Mouse (Mus musculus): ENCODE data around the gene Wnt2b. TPM values are rescaled to one million over a fixed set of nuclear protein-coding genes. Genes with fewer than 3 reads are reported as not detected.

Wnt2b gene
- under 1 TPM in 4 of 26 experiments, not detected in 22; 0.21 to 0.72 (median 0.42) TPM for total RNA-seq (2018; cell fraction: chromatin; rRNA removed)
- total RNA-seq (2018; cell fraction: cytosol; rRNA removed): under 1 TPM in 2 of 26 experiments, not detected in 24; 0.04 to 0.05 TPM
- under 1 TPM in 3 of 26 experiments, not detected in 23; 0.28 to 0.48 (median 0.46) TPM for total RNA-seq (2018; cell fraction: nucleus; rRNA removed)
- polyA plus RNA-seq (2018): not detected in 3 replicates

DNA sequence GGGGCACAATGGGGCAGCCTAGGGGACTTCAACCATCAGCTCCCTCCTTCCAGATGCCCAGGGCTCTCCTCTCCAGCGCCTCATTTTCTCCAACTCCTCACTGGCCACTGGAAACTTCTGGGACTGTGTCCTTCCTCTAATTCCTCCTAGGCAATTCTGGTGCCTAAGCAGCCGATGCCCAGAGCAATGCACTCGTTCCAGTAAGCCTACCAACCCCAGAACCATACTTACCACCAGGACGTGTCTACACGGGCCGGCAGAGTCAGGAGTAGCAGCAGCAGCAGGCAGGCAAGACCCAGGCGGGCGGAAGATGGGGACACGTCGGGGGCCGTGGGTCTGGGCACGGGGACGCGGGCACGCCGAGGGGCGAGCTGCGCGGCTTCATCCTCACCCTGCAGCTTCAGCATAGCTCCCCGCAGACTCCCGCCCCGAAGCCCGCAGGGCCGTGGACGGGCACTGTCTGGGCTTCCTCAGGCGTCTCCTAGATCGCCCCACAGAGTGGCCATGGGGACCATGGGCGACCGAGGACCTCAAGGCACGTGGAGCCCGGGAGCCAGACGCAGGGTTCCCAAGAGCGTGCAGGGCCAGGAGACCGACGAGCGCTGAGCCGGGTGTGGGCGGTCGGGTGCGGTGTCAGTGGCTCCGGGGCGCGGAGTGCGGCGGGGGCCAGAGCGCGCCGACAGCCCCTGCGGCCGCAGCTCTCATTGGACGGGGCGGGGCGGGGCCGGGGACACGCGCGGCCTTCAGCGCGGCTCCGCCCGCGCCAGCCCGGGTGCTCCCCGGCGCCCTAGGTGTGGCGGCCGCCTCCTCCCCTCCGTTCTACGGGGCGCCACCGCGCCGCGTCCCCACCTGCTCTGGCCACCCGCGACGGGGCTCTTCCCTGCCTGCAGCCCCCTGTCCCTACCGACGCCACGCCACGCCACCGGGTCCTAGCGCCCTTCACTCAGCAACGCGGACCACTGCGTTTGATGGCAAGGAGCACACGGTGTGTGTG, at the start of gene Wnt2b:
Gene Wnt2b, minus strand, starts transcription at position 856 of the 994 bp plus-strand sequence.
- Histone ChIP-seq H3K27ac (no peak within 1 kb of the TSS), H3K36me3 (ENCODE audit: inconsistent target) (no peaks in the 10 kb centered on the region), H3K4me3 (ENCODE audit: inconsistent target) (no peak within 1 kb of the TSS), H3K79me2 (ENCODE audit: inconsistent target) (no peaks in the 10 kb centered on the region)
- 2% methylated on average over 72 of the region's 87 CpGs for WGBS (ENCODE audit: missing documents)

DNA sequence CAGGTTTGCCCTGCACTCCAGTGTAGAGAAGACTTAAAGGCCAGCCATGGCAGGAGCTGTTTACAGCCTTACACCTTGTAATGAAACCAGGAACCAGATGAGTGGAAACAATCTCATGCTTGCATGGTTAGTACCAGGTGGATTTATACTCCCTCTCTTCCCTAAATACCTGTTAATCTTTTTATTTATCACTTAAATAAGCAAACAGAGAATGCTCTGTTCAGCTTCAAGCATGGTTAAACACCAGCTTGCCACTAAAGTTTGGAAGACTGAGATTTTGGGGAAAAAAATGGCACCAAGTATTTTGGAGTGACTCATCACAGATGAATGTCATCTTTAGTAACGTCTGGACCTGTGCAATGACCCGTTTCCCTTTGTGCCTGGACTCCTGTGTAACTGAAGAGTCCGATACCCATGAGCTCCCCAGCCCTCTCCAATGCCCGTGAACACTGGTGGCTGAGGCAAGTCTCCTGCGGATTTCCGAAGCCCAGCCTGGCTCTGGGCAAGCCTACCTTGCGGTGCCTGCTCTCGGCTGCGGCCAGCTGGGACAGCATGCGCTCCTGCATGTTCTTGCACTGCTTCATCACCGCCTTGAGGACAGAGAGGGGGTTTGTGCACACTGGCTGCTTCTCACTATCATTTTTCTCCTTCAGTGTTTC, 49.1 kb upstream of the Wnt2b start:
- 90% methylated on average over 11 of the region's 11 CpGs for WGBS (ENCODE audit: missing documents)
- Histone ChIP-seq H3K36me3 (ENCODE audit: inconsistent target) (peaks cover 75% of the 10 kb centered on the region), H3K4me3 (ENCODE audit: inconsistent target) (no peak overlapping the region), H3K27ac (no peak overlapping the region), H3K79me2 (ENCODE audit: inconsistent target) (peaks cover 99% of the 10 kb centered on the region)

DNA sequence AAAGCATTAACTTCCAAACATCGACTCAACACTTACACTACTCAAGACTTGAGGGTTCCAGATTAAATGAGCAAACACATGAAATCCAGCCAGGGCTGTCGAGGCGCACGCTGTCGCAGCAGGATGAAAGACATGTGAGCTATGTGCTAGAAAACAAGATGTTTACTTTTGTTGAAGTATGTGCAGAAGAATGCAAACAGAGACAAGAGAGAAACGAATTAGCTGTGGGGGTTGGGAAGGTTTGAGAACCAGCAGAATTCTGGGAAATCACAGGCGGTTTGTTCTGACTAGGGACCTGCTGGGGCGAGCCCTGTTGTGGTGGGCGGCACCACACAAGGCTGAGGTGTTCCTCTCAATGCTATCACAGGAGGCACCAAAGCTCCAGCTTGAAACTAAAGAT, 46.3 kb upstream of the Wnt2b start:
- Histone ChIP-seq H3K4me3 (ENCODE audit: inconsistent target) (no peak overlapping the region), H3K36me3 (ENCODE audit: inconsistent target) (peaks cover 88% of the 10 kb centered on the region), H3K27ac (no peak overlapping the region), H3K79me2 (ENCODE audit: inconsistent target) (peaks cover 99% of the 10 kb centered on the region)
- 92% methylated on average over 9 of the region's 9 CpGs for WGBS (ENCODE audit: missing documents)

DNA sequence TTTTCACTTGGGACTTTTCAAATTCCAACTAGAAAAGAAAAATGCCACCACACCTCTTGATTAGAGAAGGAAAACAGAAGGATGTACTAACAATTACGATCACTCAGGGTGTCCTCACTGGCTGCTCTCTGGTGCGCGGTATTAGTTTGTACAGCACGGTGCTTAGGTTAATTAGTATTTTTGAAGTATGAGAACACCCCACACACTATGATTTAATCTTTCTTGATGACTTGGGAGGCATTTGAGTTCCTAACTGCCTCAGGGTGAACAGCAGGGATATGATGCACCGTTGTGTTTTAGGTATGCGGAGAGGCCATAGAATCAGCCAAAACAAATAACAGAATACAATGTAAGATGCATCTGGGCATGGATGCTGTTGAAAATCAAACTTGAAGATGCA, 44.4 kb upstream of the Wnt2b start:
- H3K79me2 ChIP-seq (ENCODE audit: inconsistent target): peaks cover 89% of the 10 kb centered on the region
- no peak overlapping the region for H3K27ac ChIP-seq
- H3K36me3 ChIP-seq (ENCODE audit: inconsistent target): peaks cover 69% of the 10 kb centered on the region
- 89% methylated on average over 6 of the region's 6 CpGs for WGBS (ENCODE audit: missing documents)
- no peak overlapping the region for H3K4me3 ChIP-seq (ENCODE audit: inconsistent target)

DNA sequence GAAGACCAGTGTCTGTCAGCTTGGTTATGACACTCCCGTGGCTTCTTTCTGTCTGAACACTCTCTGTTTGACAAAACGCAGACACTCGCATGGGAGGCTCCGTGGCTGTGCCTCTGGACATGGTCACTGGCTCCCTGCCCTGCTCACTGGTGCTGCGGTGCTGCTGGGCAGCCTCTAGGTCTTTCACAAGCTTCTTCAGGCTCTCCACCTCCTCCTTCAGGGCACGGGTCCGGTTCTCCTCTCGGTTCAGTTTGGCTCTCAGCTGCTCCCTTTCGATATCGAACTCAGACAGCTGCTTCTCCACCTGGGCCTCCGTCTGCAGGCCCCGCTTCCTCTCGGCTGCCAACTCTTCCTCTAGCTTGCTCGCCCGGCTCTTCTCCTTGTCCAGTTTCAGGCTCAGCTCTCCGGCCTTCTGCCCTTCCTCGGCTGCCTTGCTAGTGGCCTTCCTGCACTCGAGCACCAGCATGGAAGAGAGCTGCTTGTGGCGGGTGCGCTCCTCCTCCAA, 43.9 kb upstream of the Wnt2b start:
- Histone ChIP-seq H3K27ac (no peak overlapping the region), H3K36me3 (ENCODE audit: inconsistent target) (peaks cover 64% of the 10 kb centered on the region), H3K79me2 (ENCODE audit: inconsistent target) (peaks cover 85% of the 10 kb centered on the region), H3K4me3 (ENCODE audit: inconsistent target) (no peak overlapping the region)
- 82% methylated on average over 16 of the region's 20 CpGs for WGBS (ENCODE audit: missing documents)

DNA sequence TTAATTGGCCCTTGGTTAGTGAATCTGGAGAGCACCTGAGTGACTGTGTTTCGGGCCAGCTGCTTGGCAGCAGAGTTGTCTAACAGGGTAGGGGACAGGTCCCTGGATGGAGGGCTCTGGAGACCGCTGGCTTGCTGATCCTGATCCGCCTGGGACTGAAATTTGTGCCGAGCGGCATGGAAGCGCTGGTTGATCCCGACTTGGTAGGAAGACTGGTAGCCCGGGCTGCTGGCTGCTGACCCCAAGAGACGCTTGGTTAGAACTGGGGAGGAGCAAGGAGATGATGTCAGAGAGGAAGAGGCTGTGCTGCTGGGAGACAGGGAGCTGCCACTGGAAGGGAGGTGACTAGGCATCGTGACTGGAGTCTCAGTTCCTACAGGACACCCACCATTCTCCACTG, 43.3 kb upstream of the Wnt2b start:
- 90% methylated on average over 10 of the region's 10 CpGs for WGBS (ENCODE audit: missing documents)
- peaks cover 83% of the 10 kb centered on the region for H3K79me2 ChIP-seq (ENCODE audit: inconsistent target)
- H3K36me3 ChIP-seq (ENCODE audit: inconsistent target): peaks cover 58% of the 10 kb centered on the region
- H3K4me3 ChIP-seq (ENCODE audit: inconsistent target): no peak overlapping the region
- no peak overlapping the region for H3K27ac ChIP-seq

DNA sequence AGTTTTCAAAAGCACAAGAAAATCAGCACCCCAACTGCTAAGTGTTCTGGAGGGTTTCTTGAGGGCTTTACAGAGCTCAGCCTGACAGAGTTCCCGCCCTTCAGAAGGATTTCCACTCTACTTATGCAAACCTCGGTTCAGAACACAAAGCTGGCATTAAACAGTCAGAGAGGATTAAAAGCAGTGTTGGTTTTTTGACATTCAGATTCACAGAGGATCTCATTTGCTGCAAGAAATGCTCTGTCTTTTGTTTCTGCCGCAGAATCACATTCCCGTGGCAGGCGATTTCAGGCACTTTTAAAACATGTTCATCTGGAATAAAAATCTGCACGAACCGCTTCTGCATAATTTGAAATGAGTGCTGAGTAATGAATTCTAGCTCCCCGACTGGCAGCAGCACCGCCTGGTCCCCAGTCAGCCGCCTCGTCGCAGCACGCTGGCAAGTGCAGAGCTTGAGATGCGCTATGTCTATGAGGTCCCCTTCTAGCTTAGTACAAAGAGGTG, 42.3 kb upstream of the Wnt2b start:
- Histone ChIP-seq H3K27ac (no peak overlapping the region), H3K79me2 (ENCODE audit: inconsistent target) (peaks cover 74% of the 10 kb centered on the region), H3K36me3 (ENCODE audit: inconsistent target) (peaks cover 54% of the 10 kb centered on the region), H3K4me3 (ENCODE audit: inconsistent target) (no peak overlapping the region)
- whole genome bisulfite sequencing (ENCODE audit: missing documents): 92% methylated on average over 13 of the region's 14 CpGs

DNA sequence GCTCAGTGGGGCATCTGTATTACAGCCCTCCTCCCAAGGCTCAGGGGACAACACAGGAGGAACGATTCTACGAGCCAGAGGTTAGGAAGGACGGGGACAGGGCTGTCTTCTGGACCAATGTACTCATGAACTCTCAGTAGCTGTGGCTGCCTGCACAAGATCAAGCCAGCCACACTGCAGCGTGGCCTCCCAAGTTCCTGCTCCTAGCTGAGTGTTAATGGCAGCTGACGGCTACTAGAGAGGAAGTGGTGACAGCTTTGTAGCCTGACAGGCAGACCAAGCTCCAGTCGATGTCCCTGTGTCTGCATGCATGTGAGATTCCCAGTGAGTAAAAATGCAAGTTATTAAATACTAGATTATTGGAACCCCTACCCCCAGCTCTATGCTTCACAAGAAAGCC, 39.7 kb upstream of the Wnt2b start:
- Histone ChIP-seq H3K4me3 (ENCODE audit: inconsistent target) (no peak overlapping the region), H3K36me3 (ENCODE audit: inconsistent target) (peaks cover 27% of the 10 kb centered on the region), H3K79me2 (ENCODE audit: inconsistent target) (peaks cover 48% of the 10 kb centered on the region), H3K27ac (peak overlapping the region; percentile 96)
- 10% methylated on average over 6 of the region's 6 CpGs for WGBS (ENCODE audit: missing documents)

DNA sequence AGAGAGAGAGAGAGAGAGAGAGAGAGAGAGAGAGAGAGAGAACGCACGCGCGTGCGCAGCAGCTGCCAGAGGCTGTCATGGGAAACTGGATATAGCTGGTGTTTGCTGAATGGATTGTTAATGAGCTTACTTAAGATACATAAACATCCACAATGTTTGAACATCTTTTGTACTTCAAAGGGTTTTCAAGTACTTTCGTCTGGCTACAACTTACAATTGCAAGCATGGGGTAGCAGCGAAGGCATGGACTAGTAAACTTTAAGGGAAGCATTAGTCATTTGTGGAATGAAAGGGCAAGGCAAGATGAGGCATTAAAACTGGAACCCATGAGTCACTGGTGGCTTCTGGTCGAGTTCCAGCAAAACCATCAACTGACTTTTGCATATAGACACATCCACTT, 38.8 kb upstream of the Wnt2b start:
- 11% methylated on average over 3 of the region's 8 CpGs for WGBS (ENCODE audit: missing documents)
- peaks cover 19% of the 10 kb centered on the region; the same call in 1 of the 2 replicates for H3K36me3 ChIP-seq (ENCODE audit: inconsistent target)
- peak overlapping the region; percentile 96 for H3K27ac ChIP-seq
- H3K4me3 ChIP-seq (ENCODE audit: inconsistent target): no peak overlapping the region
- H3K79me2 ChIP-seq (ENCODE audit: inconsistent target): peaks cover 40% of the 10 kb centered on the region

DNA sequence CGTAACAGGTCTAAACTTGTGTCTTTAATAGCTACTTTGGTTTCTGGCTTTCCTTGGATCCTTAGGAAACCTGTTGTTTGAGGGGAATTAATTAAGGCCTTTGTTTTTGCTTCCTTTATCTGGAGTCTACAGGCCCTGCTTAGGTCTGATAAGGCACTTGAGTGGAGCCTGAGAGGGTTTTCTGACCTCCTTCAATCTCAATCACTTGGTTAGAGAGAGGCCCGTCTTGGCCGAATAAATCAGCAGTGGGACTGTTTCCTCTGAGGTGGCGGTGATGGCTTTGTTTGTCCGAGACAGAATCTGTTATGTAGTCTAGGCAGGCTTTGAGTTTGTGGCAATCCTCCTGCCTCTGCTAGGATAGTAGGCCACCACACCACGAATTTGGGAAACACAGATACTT, 35.8 kb upstream of the Wnt2b start:
- WGBS (ENCODE audit: missing documents): 82% methylated on average over 3 of the region's 6 CpGs
- H3K36me3 ChIP-seq (ENCODE audit: inconsistent target): no peaks in the 10 kb centered on the region
- H3K4me3 ChIP-seq (ENCODE audit: inconsistent target): no peak overlapping the region
- H3K79me2 ChIP-seq (ENCODE audit: inconsistent target): peaks cover 10% of the 10 kb centered on the region; the same call in 1 of the 2 replicates
- H3K27ac ChIP-seq: no peak overlapping the region

DNA sequence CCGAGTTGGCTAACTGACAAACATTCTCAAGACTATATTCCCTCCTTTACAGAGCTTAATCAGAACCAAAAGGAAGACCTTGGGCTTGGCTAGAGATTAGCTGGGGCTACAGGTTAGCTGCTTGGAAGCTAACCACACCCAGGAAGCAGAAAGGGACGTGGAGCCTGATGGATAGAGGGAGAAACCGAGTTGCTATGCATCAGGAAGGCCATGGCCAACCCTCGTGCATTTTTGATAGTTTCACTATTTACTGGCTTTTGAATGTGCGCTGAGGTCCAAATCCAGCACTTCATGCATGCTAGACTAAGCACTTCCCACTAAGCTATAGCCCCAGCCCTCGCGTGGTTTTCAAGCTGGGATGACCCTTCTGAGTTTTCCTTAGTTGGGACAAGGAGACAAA, 34.0 kb upstream of the Wnt2b start:
- H3K79me2 ChIP-seq (ENCODE audit: inconsistent target): peaks cover 5% of the 10 kb centered on the region; the same call in 1 of the 2 replicates
- H3K4me3 ChIP-seq (ENCODE audit: inconsistent target): no peak overlapping the region
- no peaks in the 10 kb centered on the region for H3K36me3 ChIP-seq (ENCODE audit: inconsistent target)
- WGBS (ENCODE audit: missing documents): 87% methylated on average over 7 of the region's 7 CpGs
- no peak overlapping the region for H3K27ac ChIP-seq

DNA sequence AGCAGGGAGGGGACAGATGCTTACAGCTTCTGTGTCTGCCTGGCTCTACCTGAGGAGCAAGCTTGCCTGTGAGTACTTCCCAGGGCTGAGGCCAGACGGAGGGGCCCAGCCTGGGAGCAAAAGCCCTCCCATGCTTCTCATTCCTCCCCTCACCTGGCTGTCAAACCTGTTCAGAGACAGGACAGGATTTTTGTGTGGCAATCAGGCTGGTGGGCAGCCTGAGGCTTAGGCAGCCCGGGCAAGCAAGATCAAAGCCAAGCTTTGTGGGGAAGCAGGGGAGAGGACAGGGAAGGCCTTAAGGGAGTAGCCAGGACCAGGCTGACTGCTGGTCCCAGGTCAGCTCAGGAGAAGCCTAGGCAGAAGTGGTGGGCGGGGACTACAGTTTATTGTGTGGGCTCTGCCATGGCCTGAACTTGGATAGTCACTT, 32.7 kb upstream of the Wnt2b start:
- 91% methylated on average over 3 of the region's 3 CpGs for WGBS (ENCODE audit: missing documents)
- Histone ChIP-seq H3K36me3 (ENCODE audit: inconsistent target) (no peaks in the 10 kb centered on the region), H3K4me3 (ENCODE audit: inconsistent target) (no peak overlapping the region), H3K27ac (peak overlapping the region; percentile 87), H3K79me2 (ENCODE audit: inconsistent target) (no peaks in the 10 kb centered on the region)

DNA sequence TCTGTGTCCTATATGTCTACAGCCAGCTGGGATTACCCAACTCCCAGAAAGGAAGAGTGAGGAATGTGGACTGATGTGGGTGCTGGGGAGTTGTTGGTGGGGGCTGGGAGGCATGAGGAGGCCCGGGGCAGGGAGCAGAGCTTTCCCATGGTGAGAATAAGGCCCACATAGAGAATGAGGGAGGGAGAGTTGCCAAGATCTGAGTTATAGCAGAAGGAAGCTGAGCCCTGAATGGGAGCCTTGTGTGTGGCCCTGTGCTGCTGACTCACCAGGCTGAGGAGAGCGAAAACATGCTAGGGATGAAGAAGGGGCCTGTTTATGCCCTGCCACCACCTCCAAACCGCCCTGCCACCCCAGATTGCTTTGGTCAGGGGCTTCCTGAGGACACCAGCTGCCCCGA, 32.1 kb upstream of the Wnt2b start:
- Histone ChIP-seq H3K27ac (peak overlapping the region; percentile 87), H3K36me3 (ENCODE audit: inconsistent target) (no peaks in the 10 kb centered on the region), H3K79me2 (ENCODE audit: inconsistent target) (no peaks in the 10 kb centered on the region), H3K4me3 (ENCODE audit: inconsistent target) (no peak overlapping the region)
- WGBS (ENCODE audit: missing documents): 36% methylated on average over 3 of the region's 4 CpGs

DNA sequence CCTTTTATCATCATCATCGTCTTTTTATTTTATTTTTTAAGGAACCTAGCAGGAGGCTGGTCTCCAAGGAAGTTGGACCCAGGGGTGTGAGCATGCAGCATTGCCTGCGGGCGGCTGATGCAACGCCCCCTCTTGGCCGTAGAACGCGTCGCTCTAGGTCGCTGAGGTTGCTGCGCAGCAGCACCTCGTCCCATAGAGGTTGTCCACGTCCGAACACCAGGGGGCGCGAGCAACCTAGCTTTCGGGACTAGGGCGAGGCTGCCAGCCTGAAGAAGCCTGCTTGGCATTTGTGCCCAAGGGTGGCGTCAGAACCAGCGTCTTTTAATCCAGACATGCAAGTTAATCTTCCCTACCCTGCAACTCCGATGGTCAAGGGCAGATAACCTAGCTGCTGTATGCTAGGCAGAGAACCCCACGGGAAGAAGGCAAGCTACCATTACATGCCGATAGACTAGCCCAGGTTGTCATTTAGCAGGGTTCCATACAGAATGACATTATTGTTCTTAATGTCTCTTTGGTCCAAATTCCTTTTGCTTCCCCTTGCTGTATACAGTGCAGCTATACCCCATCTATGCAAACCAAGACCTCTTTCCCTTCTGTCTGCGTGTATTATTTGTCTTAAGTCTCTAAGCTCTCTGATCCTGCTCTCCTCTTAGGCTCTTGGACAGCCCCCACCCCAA, 31.1 kb upstream of the Wnt2b start:
- H3K36me3 ChIP-seq (ENCODE audit: inconsistent target): no peaks in the 10 kb centered on the region
- peak overlapping the region; percentile 87 for H3K27ac ChIP-seq
- no peaks in the 10 kb centered on the region for H3K79me2 ChIP-seq (ENCODE audit: inconsistent target)
- no peak overlapping the region for H3K4me3 ChIP-seq (ENCODE audit: inconsistent target)
- 12% methylated on average over 23 of the region's 23 CpGs for WGBS (ENCODE audit: missing documents)
